Mouse (Mus musculus) bone marrow macrophage, adult 2 months (primary cell): Measurements from ENCODE around the gene Sbk1.

ENCODE experiments used
- CTCF ChIP-seq: IDR thresholded peaks from 2 replicates; pipeline ENCODE4 v1.5.1; 2012; ENCODE audit warnings: low read depth, mild to moderate bottlenecking, low read length, moderate library complexity
- POLR2A ChIP-seq: IDR thresholded peaks from 2 replicates; pipeline ENCODE4 v1.6.1; 2012; ENCODE audit warnings: mild to moderate bottlenecking, low read depth, low read length, borderline replicate concordance

DNA sequence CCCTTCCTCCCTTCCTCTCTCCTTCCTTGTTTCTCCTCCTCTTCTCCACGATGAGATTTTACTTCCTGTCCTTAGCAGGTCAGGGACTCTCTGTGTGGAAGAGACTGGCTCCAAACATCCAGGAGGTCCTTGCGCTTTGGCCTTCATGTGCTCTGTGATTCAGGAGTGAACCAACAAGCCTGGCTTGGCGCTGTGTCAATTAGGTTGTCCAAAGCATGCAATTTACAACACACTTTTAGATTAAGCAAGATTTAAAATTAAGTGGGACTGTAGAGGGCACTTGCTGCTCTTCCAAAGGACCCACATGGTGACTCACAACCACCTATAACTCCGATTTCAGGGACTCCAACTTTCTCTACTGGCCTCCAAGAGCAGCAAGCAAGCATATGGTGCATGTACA lies 26.4 kb downstream of the Sbk1 start:
- TF ChIP-seq POLR2A (no peak), CTCF (no peak)
